Mouse (Mus musculus): ENCODE data around the gene Sgsh. TPM values are rescaled to one million over a fixed set of nuclear protein-coding genes. Genes with fewer than 3 reads are reported as not detected.
"Not testable (repeated sequence)": the region's sequence is repeated elsewhere in the genome, so short reads cannot be mapped to it uniquely, and the experiment has no call there.

Sgsh gene
- polyA plus RNA-seq, 1 experiment from 2014 or later, result 7.5 TPM

- H3K27me3 ChIP-seq (replicated peaks), result peaks cover 30% of the 10 kb centered on the region
- peak overlapping the region; percentile 83 for H3K4me2 ChIP-seq
- 32% methylated on average over 7 of the region's 7 CpGs for WGBS
- peaks cover 54% of the 10 kb centered on the region for H3K4me1 ChIP-seq (replicated peaks)
- ATAC-seq (ENCODE audit: insufficient number of reproducible peaks, low FRiP score), result no peak
- peak overlapping the region; percentile 69; the same call in 1 of the 2 replicates for H3K4me3 ChIP-seq
- 0 out of 2 replicates have a peak, but pooled peaks cover 2% of the 10 kb centered on the region for H3K36me3 ChIP-seq
- H3K9me3 ChIP-seq (replicated peaks), result no peaks in the 10 kb centered on the region
- peak overlapping the region; percentile 91 for H3K27ac ChIP-seq (ENCODE audit: poor library complexity, severe bottlenecking)
- 0 out of 2 replicates have a peak overlapping the region, but pooled peaks have one; percentile 87 for H3K9ac ChIP-seq
These were observed 36.2 kb upstream of the Sgsh start for GRCm38 (mm10) chr11:119391386-119392000.

- Histone ChIP-seq H3K9me3 (replicated peaks) (no peaks in the 10 kb centered on the region), H3K9ac (peak overlapping the region; percentile 87), H3K27ac (ENCODE audit: poor library complexity, severe bottlenecking) (peak overlapping the region; percentile 91), H3K4me3 (peak overlapping the region; percentile 69), H3K27me3 (replicated peaks) (peaks cover 20% of the 10 kb centered on the region), H3K4me2 (peak overlapping the region; percentile 83), H3K4me1 (replicated peaks) (peaks cover 54% of the 10 kb centered on the region), H3K36me3 (no peaks in the 10 kb centered on the region)
- peak; percentile 39 for ATAC-seq (ENCODE audit: insufficient number of reproducible peaks, low FRiP score)
- 2% methylated on average over 53 of the region's 53 CpGs for WGBS
These were observed 35.2 kb upstream of the Sgsh start for GRCm38 (mm10) chr11:119390271-119391231.

GRCm38 (mm10) chr11:119389851-119390270, 34.5 kb upstream of the Sgsh start:
- Histone ChIP-seq H3K27me3 (replicated peaks) (peaks cover 13% of the 10 kb centered on the region), H3K4me1 (replicated peaks) (peaks cover 54% of the 10 kb centered on the region), H3K27ac (ENCODE audit: poor library complexity, severe bottlenecking) (peak overlapping the region; percentile 91), H3K4me2 (peak overlapping the region; percentile 83), H3K9ac (peak overlapping the region; percentile 87), H3K36me3 (no peaks in the 10 kb centered on the region), H3K9me3 (replicated peaks) (no peaks in the 10 kb centered on the region), H3K4me3 (peak overlapping the region; percentile 69)
- WGBS, result under 1% methylated on average over 35 of the region's 35 CpGs
- peak; percentile 64 for ATAC-seq (ENCODE audit: insufficient number of reproducible peaks, low FRiP score)

- H3K9ac ChIP-seq; ATAC-seq (ENCODE audit: insufficient number of reproducible peaks, low FRiP score): not testable (repeated sequence)
These were observed 31.9 kb upstream of the Sgsh start for GRCm38 (mm10) chr11:119387273-119387672.

GRCm38 (mm10) chr11:119386306-119386705, 31.0 kb upstream of the Sgsh start:
- Histone ChIP-seq H3K4me2 (no peak overlapping the region), H3K27ac (ENCODE audit: poor library complexity, severe bottlenecking) (no peak overlapping the region), H3K27me3 (replicated peaks) (peaks cover 4% of the 10 kb centered on the region; the same call in 1 of the 2 replicates), H3K36me3 (no peaks in the 10 kb centered on the region), H3K9ac (no peak overlapping the region), H3K9me3 (replicated peaks) (no peaks in the 10 kb centered on the region), H3K4me3 (no peak overlapping the region), H3K4me1 (replicated peaks) (peaks cover 45% of the 10 kb centered on the region)
- WGBS, result 91% methylated on average over 5 of the region's 5 CpGs
- no peak for ATAC-seq (ENCODE audit: insufficient number of reproducible peaks, low FRiP score)

More at GRCm38 (mm10) chr11:119387273-119387672, 31.9 kb upstream of the Sgsh start:
- H3K9me3 ChIP-seq (replicated peaks); H3K27me3 ChIP-seq (replicated peaks); H3K4me2 ChIP-seq; H3K36me3 ChIP-seq; H3K4me3 ChIP-seq: not testable (repeated sequence)
- H3K27ac ChIP-seq (ENCODE audit: poor library complexity, severe bottlenecking), result peak overlapping the region; percentile 70
- peaks cover 44% of the 10 kb centered on the region for H3K4me1 ChIP-seq (replicated peaks)
- WGBS, result 2% methylated on average over 3 of the region's 3 CpGs

GRCm38 (mm10) chr11:119384904-119385303, 29.6 kb upstream of the Sgsh start:
- Histone ChIP-seq H3K36me3 (peaks cover 6% of the 10 kb centered on the region), H3K27me3 (replicated peaks) (peaks cover 4% of the 10 kb centered on the region; the same call in 1 of the 2 replicates), H3K4me1 (replicated peaks) (peaks cover 41% of the 10 kb centered on the region), H3K4me2 (no peak overlapping the region), H3K27ac (ENCODE audit: poor library complexity, severe bottlenecking) (peak overlapping the region; percentile 31; the same call in 1 of the 2 replicates), H3K4me3 (no peak overlapping the region), H3K9me3 (replicated peaks) (no peaks in the 10 kb centered on the region), H3K9ac (no peak overlapping the region)
- 35% methylated on average over 4 of the region's 4 CpGs for WGBS
- no peak for ATAC-seq (ENCODE audit: insufficient number of reproducible peaks, low FRiP score)

GRCm38 (mm10) chr11:119382338-119382850, 27.1 kb upstream of the Sgsh start:
- WGBS, result 68% methylated on average over 6 of the region's 6 CpGs
- H3K27me3 ChIP-seq (replicated peaks), result no peaks in the 10 kb centered on the region
- peaks cover 29% of the 10 kb centered on the region for H3K36me3 ChIP-seq
- no peak for ATAC-seq (ENCODE audit: insufficient number of reproducible peaks, low FRiP score)
- no peak overlapping the region for H3K4me2 ChIP-seq
- no peaks in the 10 kb centered on the region for H3K9me3 ChIP-seq (replicated peaks)
- H3K4me1 ChIP-seq (replicated peaks), result peaks cover 26% of the 10 kb centered on the region
- H3K27ac ChIP-seq (ENCODE audit: poor library complexity, severe bottlenecking), result peak overlapping the region; percentile 65
- no peak overlapping the region for H3K4me3 ChIP-seq
- H3K9ac ChIP-seq, result peak overlapping the region; percentile 39; the same call in 1 of the 2 replicates

GRCm38 (mm10) chr11:119381631-119382337, 26.4 kb upstream of the Sgsh start:
- H3K9me3 ChIP-seq (replicated peaks), result no peaks in the 10 kb centered on the region
- peaks cover 35% of the 10 kb centered on the region for H3K36me3 ChIP-seq
- 36% methylated on average over 9 of the region's 9 CpGs for WGBS
- no peak overlapping the region for H3K4me3 ChIP-seq
- peaks cover 20% of the 10 kb centered on the region for H3K4me1 ChIP-seq (replicated peaks)
- no peak for ATAC-seq (ENCODE audit: insufficient number of reproducible peaks, low FRiP score)
- peak overlapping the region; percentile 65 for H3K27ac ChIP-seq (ENCODE audit: poor library complexity, severe bottlenecking)
- peak overlapping the region; percentile 39; the same call in 1 of the 2 replicates for H3K9ac ChIP-seq
- no peak overlapping the region for H3K4me2 ChIP-seq
- H3K27me3 ChIP-seq (replicated peaks), result no peaks in the 10 kb centered on the region

GRCm38 (mm10) chr11:119378551-119378950, 23.2 kb upstream of the Sgsh start:
- H3K4me3 ChIP-seq, result no peak overlapping the region
- H3K4me2 ChIP-seq, result no peak overlapping the region
- no peaks in the 10 kb centered on the region for H3K27me3 ChIP-seq (replicated peaks)
- H3K9ac ChIP-seq, result no peak overlapping the region
- no peaks in the 10 kb centered on the region for H3K9me3 ChIP-seq (replicated peaks)
- no peak overlapping the region for H3K27ac ChIP-seq (ENCODE audit: poor library complexity, severe bottlenecking)
- ATAC-seq (ENCODE audit: insufficient number of reproducible peaks, low FRiP score), result no peak
- 89% methylated on average over 1 of the region's 1 CpGs for WGBS
- peaks cover 38% of the 10 kb centered on the region for H3K36me3 ChIP-seq
- H3K4me1 ChIP-seq (replicated peaks), result peaks cover 21% of the 10 kb centered on the region

GRCm38 (mm10) chr11:119377326-119377725, 22.0 kb upstream of the Sgsh start:
- peaks cover 38% of the 10 kb centered on the region for H3K36me3 ChIP-seq

More at GRCm38 (mm10) chr11:119377326-119377725, 22.0 kb upstream of the Sgsh start:
- Histone ChIP-seq H3K27me3 (replicated peaks) (no peaks in the 10 kb centered on the region), H3K4me2 (no peak overlapping the region), H3K4me3 (no peak overlapping the region), H3K27ac (ENCODE audit: poor library complexity, severe bottlenecking) (no peak overlapping the region), H3K9me3 (replicated peaks) (no peaks in the 10 kb centered on the region), H3K9ac (no peak overlapping the region), H3K4me1 (replicated peaks) (peaks cover 19% of the 10 kb centered on the region)
- ATAC-seq (ENCODE audit: insufficient number of reproducible peaks, low FRiP score), result no peak
- 92% methylated on average over 11 of the region's 11 CpGs for WGBS
